Mouse (Mus musculus) yolk sac, embryonic 10.5 days (tissue): ENCODE data around the gene Kctd19.

ENCODE experiments used
- DNase-seq: peaks from one replicate; pipeline ENCODE4 v3.0.0-alpha.2; 2017; ENCODE audit warnings: low spot score

Kctd19 gene

DNA sequence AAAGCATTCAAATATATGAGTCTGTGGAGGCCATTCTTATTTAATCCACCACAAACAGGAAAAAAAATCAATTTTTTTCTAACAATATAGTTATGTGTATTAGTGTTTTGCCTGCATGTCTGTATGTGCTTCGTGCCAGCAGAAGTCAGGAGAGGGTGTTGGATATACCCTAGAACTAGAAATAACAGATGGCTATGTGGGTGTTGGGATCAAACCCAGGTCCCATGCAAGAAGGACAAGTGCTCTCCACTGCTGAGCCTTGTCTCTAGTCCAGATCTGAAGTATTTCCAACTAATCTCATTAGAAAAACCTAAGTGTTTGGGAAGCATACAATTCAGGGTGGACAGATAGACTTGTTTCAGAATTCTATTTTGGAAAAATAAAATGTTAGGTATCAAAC is 8.7 kb upstream of the Kctd19 start:
- no peak for DNase-seq

DNA sequence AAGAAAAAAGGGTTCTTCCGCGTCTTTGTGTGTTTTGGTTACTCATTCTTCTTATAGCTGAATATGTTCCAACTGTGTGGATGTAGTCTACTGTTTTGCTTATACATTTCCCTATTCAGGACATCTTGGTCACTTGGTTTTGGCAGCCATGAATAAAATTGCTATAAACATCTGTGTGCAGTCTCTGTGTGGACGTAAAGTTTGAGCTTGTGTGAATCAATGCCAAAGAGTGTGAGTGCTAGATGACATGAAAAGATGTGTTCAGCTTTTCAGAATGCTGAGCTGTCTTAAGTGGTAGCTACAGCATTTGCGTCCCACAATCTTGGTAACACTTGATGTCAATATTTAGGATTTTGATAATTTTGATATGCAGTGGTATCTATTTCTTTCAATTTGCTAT is 6.5 kb upstream of the Kctd19 start:
- no peak for DNase-seq

DNA sequence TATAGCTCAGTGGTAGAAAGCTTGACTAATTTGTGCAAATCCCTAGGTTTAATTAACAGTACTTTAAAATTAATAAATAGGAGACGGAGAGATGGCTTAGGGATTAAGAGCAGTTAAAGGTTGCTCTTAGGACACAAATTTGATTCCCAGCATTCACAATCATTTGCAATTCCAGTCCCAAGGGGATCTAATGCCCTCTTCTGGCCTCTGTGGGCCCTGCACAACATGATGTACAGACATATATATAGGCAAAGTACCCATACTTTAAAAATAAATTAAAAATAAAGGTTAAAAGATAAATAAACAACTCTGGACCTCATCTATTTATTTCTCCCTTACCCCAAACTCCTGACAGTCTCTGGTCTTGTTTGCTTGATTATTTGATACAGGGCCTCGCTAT is 5.7 kb upstream of the Kctd19 start:
- no peak for DNase-seq

DNA sequence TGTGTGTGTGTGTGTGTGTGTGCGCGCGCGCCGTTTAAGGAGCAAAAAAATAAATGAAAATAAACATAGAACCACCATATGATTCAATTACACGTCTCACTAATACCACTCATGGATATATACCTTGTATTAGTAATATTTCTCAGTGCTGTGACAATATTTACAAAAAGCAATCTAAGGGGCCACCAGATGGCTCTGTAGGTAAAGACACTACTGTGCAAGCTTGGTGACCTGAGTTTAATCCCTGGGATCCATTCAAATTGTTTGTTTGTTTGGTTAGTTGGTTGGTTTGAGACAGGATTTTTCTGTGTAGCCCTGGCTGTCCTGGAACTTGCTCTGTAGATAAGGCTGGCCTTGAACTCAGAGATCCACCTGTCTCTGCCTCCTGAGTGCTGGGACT is 3.4 kb downstream of the Kctd19 start:
- DNase-seq: no peak

DNA sequence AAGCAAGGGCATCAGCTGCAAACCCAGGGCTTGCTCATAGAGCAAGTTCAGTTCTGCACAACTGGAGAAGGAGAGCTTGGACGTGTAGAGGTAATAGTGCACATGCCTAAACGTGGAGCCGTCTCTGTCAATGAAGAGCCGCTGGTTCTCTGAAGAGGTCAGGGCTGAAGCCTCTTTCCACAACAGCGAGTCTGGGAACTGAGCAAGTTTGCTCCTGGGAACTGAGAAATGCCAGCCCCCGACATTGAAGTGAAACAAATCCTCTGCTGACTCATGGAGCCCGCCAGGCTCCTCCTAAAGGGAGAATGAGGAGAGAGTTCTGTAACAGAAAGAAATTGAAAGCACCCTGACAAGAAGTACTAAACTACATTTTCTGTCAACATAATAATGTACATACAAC is 5.0 kb downstream of the Kctd19 start:
- DNase-seq: no peak

DNA sequence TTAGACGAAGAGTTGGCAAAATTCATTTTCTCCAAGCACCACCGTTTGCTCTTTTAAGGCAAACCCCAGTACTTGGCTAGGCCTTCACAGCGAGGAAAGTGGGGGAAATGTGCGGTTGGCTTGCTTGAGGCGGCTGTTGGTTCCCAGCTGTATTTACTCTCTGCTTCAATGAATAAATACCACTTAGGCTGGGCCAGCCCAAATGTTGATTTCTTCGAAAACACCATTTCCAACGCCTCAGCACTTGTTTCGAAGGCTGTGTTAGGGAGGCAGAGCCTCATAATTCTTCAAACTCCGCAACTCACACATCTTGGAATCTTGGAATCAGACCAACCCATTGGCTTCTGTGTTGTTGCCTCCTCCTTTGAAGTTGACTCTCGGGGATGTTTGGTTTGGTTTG is 6.9 kb downstream of the Kctd19 start:
- DNase-seq: no peak

DNA sequence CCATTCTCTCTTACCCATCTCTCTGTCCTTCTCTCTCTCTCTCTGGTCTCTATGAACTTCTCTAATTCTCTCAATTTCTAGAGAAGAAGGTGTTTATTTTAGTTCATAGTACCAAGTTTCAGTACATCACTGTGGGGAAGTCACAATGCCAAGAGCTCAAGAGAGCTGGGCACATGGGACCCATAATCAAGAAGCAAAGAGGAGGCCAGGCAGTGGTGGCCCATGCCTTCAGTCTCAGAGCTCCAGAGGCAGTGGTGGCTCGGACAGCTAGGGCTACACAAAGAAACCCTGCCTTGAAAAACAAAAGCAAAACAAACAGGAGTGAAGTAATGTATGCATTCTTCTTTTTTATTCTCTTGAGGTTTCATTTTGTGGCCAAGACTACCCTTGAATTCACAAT is 8.8 kb downstream of the Kctd19 start:
- DNase-seq: no peak

DNA sequence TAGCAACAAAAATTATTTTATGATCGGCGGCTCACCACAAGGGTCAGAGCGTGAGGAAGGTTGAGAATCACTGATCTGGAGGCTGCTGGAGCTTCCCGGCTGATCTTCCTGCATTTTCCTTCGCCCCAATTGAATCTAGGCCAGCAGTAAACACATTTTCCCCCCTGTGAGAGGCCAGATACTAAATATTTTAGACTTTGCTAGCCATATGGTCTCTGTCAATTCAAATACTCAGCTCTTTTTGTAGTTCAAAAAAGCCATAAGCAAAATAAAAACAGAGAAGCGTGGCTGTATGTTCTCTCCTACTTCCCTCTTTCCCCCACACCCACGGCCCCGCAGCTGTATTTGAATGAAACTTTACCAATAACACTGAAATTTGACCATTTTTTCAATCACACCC is 9.8 kb downstream of the Kctd19 start:
- no peak for DNase-seq

DNA sequence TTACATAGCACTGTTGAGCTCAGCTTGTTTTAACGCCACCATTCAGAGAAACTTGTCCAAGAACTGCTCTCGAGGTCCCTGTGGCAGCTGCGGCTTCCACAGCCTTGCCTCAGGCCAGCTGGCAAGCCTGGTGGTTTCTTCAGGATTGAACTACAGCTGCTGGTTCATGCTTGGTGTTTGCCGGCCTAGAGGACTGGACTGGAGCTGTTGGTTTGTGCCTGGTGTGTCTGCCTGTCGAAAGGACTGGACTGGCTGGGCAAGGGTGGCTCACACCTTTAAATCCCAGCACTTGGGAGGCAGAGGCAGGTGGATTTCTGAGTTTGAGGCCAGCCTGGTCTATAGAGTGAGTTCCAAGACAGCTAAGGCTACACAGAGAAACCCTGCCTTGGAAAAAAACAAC is 13.3 kb downstream of the Kctd19 start:
- DNase-seq: no peak

DNA sequence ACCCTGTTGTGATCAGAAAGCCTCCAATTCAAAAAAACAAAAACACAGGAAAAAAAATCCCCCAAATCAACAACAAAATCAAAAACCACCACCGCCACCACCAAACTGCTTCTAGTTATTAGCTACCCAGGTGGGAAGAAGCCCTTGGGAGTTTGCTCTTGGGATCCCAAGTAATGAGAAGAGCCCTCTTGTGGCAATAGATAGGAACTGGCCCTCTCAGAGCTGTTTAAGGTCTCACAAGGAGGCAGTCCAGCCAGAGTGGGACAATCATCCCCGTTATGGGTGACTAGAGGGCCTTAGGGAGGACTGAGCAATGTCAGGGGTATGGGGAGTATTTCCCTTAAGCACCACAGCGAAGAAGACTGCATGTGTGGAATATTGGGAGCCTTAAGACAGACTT is 15.6 kb downstream of the Kctd19 start:
- DNase-seq: no peak

DNA sequence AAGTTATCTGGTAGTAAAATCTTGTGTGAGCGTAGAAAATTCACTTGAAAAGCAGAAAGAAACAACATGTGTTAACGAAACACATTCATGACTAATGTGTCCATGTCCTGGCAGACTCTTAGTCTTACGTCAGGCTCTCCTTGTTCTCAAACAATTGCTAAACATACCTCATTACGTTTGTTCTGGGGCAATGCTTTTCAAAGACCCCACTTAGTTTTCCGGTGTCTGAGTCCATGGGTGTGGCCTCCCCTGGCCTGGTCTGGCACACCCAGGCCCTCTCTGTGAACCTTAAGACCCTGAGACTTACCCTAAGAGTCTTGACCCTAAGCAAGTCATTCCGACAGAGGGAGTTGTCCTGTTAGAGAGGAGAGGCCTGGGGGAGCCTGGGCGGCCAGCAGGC is 19.4 kb downstream of the Kctd19 start:
- no peak for DNase-seq

DNA sequence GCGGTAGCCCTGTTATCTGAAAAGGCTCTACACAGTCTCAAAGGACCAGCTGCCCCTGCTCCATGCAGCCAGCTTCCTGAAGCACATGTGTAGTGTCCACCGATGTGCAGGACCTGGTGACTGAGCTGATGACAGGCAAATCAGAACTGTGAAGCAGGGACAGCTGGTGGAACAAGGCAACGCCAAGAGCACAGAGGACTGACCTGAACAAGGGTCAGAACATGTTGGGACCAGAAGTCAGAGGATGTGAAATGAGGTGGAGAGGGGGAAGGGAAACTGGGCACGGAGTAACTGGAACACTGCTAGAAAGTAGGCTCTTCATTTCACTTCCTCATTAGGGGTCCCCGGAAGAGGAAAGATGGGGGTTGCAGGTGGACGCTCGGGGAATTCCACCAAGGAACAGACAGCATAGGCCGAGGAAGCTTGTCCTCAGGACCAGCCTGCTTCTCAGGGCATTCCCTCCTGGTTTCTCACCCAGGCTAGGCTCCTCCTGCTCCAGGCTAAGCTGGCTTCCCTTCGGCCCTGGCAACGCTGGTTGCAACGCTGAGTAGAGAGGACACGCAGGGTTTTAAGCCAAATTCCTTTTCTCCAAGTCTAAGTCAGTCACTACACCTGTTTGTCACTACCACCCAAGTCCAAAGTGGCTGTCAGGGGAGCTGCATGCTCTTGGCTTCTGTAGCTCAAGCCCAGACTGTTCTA is 20.1 kb downstream of the Kctd19 start:
- DNase-seq: no peak

DNA sequence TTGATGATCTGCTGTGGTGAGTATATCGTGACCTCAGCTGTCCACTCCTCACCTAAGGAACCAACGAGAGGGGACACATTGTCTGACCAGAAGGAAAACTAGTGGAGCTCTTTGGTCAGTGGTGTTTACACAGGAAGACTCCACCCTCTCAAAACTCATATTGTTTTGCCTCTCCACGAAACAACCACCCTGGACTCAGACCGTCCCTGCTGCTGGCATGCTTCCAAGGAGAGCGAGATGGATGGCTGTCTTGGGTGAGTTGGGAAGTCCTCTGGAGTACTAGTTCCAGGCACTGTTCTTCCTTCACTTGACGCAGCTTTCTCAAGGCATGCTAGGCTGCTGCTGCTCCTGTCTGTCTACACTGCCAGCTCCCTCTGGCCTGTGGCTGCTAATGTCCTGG is 24.2 kb downstream of the Kctd19 start:
- DNase-seq: no peak

DNA sequence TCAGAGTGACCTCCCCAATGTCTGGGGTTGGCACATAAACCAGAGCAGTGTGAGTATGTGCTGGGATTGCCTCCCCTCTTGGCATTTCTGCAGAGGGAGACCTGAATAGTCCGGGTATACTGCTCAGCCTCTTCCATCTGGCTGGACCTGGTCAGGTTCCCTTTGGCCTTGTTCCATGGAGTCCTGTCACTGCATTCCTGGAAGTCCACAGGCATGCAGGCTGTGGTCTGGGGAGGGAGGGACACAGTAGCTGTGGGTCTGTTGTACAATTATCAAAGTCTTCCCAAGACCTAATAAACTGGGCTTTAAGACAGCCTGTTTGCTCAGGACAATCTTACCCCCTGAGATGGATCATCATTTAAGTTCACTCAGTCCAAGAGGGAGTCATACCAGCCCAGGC is 26.2 kb downstream of the Kctd19 start:
- no peak for DNase-seq

DNA sequence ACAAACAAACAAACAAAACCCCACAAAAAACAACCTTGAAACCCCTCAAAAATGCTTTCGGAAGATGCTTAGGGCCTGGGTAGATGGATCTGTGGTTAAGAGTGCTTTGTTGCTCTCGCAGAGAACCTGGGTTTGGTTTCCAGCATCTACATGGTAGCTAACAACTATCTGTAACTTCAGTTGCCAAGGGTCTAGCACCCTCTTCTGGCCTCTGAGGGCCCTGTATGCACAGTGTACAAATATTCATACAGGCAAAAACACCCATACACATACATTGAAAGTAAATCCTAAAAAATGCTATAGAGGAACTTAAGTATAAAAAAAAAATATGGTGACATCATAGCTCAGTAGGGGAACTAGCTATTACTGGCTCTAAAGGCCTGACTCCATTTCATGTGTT is 29.2 kb downstream of the Kctd19 start:
- no peak for DNase-seq

DNA sequence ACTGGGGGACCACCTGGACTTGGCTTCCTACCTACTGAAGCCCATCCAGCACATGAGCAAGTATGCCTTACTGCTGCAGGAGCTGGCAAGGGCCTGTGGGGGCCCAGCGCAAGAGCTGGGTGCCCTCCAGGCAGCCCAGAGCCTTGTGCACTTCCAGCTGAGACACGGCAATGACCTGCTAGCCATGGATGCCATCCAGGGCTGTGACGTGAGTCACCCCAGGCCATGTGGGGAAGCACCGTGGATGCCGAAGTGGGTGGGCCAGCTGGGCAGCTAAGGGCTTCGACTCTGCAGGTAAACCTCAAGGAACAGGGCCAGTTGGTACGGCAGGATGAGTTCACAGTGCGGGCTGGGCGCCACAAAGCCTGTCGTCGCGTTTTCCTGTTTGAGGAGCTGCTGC is 33.0 kb downstream of the Kctd19 start:
- no peak for DNase-seq

DNA sequence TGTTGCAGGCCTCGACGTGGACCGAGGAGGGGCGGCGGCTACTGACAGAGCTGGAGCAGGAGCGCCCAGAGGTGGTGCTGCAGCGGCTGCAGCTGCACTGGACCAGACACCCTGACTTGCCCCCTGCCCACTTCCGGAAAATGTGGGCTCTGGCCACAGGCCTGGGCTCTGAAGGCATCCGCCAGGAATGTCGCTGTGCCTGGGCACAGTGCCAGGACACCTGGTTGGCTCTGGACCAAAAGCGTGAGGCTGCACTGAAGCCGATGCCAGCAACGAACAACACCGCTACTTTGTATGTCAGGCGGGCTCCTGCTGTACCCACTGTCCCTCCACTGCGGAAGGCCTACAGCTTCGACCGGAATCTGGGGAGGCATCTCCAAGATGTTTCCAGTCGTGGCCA is 34.6 kb downstream of the Kctd19 start:
- DNase-seq: no peak

DNA sequence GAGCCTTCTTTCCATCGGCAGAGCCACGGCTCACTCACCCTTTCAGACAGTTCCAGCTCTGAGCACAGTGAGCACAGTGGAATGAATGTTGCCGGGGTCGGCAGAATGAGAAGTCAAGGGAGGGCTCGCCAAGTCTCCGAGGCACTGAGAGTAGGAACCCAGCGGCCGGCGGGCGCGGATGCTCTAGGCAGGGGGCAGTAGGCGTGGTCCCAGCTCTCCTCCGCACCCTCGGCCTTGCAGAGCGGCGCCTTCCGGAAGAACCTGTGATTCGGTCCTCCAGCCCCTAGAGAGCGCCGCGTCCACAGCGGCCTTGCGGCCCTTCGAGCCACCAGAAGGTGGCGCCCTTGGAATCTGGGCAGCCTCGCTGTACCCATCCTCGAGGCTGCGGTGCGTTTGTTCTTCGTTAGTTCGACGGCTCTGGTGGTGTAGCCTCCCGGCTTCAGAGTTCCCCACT is 38.8 kb downstream of the Kctd19 start:
- no peak for DNase-seq

DNA sequence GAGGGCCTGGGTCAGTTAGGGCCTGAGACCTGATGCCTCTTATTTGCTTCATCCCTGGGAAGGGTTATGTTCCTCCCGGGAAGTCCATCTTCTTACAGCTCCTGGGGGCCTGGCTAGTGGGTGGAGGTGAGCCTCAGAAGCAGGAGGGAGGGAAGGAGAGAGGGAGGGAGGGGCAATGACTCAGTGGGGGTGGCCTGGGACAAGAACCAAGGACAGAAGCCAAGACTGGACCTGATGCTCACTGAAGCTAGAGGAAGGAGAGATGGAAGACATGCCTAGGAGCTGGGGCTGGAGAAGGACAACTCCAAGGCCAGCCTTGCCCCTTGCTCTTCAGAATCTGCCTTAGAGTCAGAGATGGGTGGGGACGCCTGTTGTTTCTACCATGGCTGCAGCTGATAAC is 40.3 kb downstream of the Kctd19 start, which contains the start of gene Plekhg4:
Plekhg4 (plus strand) TSS at position 243 of the 400 bp plus-strand sequence.
- no peak for DNase-seq

DNA sequence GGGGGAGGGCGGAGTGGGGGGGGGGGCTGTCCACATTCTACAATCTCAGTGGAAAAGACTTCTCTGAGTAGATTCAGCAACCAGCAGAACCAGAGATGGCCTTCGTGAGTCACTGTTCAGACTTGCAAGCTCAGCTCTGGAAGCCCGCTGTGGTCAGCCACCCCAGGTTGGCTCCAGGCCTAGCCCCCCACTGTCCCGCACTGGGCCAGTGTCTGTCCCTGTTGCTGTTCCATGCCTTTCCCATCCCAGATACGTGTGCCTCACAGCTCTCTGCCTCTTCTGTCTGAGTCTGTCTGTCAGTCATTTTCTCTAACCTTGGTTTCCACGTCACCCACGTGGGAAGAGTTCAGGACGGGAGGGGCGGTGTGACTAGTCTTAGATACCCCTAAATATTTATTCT is 40.8 kb downstream of the Kctd19 start:
- no peak for DNase-seq

DNA sequence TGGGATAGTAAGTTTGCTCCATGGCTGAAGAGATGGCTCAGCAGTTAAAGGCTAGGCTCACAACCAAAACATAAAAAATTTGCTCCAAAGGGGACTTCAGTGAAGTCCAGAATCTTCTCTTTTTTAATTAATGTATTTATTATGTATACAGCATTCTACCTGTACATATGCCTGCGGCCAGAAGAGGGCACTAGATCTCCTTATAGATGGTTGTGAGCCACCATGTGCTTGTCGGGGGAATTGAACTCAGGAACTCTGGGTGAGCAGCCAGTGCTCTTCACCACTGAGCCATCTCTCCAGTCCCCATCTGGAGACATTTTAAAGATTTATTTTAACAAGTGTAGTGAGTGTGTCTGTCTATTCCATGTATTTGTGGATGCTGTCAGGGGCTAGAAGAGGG is 46.2 kb downstream of the Kctd19 start:
- DNase-seq: no peak

DNA sequence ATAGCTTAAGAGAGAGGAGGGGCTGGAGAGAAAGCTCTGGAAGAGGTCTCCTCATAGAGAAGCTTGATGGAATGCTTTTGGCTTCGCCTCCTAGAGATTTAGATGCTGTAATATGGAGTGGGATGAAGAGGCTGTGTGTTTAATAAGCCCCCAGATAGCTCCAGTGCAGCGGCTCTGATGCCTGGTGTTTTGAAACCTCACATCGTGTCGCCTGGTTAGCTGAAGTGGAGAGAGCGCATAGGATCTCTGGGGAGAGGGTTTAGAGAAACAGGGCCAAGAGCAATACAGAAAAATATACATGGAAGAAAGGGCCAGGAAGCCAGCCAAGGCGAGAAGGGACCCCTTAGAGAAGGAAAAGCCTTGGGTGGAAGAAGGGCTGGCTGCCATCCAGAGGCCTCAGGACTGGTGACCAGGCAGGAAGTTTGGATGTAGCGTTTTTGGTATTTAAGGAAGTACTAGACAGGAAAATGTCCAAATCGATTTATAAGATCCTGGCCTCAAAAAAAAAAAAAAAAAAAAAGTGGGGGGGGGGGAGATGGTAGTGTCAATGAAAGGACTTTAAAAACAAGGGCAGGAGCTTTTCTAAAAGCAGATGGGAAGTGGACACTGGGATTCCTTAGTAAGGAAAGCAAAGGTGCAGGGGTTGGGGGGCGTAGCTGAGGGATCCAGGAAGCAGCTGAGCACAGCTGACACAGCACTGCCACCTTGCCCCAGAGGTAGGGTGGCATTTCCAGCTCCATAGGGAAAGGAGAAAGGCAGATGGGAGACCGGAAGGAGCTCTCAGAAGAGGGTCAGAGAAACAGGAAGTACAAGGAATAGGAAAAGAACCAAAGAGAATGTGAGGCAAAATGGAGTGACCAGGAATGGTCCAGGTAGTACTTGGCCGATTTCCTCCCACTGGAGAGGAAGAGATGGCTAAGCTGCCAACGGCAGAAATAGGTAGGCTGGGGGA is 51.3 kb downstream of the Kctd19 start:
- DNase-seq: no peak

DNA sequence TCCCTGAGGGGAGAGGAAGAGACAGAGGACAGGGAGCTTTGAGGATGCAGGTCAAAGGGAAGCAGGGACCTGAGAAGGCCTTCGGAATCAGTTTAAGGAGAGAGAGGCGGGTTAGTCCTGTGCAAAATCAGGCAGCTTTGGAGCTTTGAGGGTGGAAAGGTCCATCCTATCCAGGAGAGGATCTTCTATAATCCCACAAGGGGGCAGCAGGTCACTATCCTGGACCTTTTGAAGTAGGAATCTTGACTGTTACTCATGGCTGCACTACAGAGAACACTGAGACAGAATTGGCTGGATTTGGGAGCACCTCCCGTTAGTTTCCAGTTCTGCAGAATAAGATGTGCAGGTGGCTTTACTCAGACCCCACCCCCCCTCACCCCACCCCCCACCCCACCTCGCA is 53.7 kb downstream of the Kctd19 start:
- DNase-seq: no peak
